Mouse (Mus musculus) heart, embryonic 10.5 days (tissue): ENCODE data around the gene Krt222. TPM values are rescaled to one million over a fixed set of nuclear protein-coding genes. Genes with fewer than 3 reads are reported as not detected.

ENCODE experiments used
- DNase-seq: peaks from one replicate; pipeline ENCODE4 v3.0.0-alpha.2; 2017; ENCODE audit warnings: low spot score
- H3K27ac ChIP-seq: fragments of 300-500 bp; sonication (generic); 2 replicates; pipeline ENCODE4 v1.5.1; 2016; ENCODE audit warnings: mild to moderate bottlenecking
- H3K27me3 ChIP-seq: fragments of 300-500 bp; sonication (generic); 2 replicates; pipeline ENCODE4 v1.6.1; 2016; ENCODE audit warnings: mild to moderate bottlenecking; ENCODE audit not compliant: poor library complexity, insufficient read depth, severe bottlenecking
- H3K36me3 ChIP-seq: fragments of 300-500 bp; sonication (generic); 2 replicates; pipeline ENCODE4 v1.6.1; 2016; ENCODE audit warnings: mild to moderate bottlenecking, moderate library complexity
- H3K4me1 ChIP-seq: fragments of 300-500 bp; sonication (generic); 2 replicates; pipeline ENCODE4 v1.6.1; 2016; ENCODE audit warnings: mild to moderate bottlenecking
- H3K4me3 ChIP-seq: fragments of 300-500 bp; sonication (generic); 2 replicates; pipeline ENCODE4 v1.5.1; 2016; ENCODE audit warnings: mild to moderate bottlenecking, moderate library complexity
- H3K9me3 ChIP-seq: fragments of 300-500 bp; sonication (generic); 2 replicates; pipeline ENCODE4 v1.6.1; 2016; ENCODE audit warnings: mild to moderate bottlenecking, moderate library complexity
- WGBS: fragments of 180-500 bp; shearing (Covaris S2); methylation state at CpG from one replicate; pipeline ENCODE4 v1.1.7; 2016; 5-methylcytosine and 5-hydroxymethylcytosine counted together
- polyA plus RNA-seq: library from polyadenylated mRNA; unstranded; fragments of >200 nt; fragmentation: Nextera tagmentation; extraction: Ambion mirVana; gene quantifications from 2 replicates; pipeline ENCODE4 v1.2.1, GENCODE M21; 2016

Gene Krt222
- polyA plus RNA-seq, 1 experiment from 2014 or later = 0.68 TPM

- Histone ChIP-seq H3K36me3 (no peaks in the 10 kb centered on the region), H3K9me3 (no peaks in the 10 kb centered on the region), H3K27ac (no peak overlapping the region), H3K4me3 (no peak overlapping the region), H3K27me3 (peaks cover 9% of the 10 kb centered on the region), H3K4me1 (no peaks in the 10 kb centered on the region)
- DNase-seq = no peak
- 24% methylated on average over 14 of the region's 14 CpGs for WGBS
Measured at GRCm38 (mm10) chr11:99189154-99189582, 54.7 kb downstream of the Krt222 start.

GRCm38 (mm10) chr11:99187348-99187747 lies 56.5 kb downstream of the Krt222 start:
- Histone ChIP-seq H3K27me3 (peaks cover 9% of the 10 kb centered on the region), H3K4me1 (no peaks in the 10 kb centered on the region), H3K9me3 (no peaks in the 10 kb centered on the region), H3K4me3 (no peak overlapping the region), H3K36me3 (no peaks in the 10 kb centered on the region), H3K27ac (no peak overlapping the region)
- no peak for DNase-seq
- WGBS = 82% methylated on average over 4 of the region's 4 CpGs

GRCm38 (mm10) chr11:99186836-99187235 lies 57.0 kb downstream of the Krt222 start:
- Histone ChIP-seq H3K9me3 (no peaks in the 10 kb centered on the region), H3K27me3 (peaks cover 9% of the 10 kb centered on the region), H3K4me3 (no peak overlapping the region), H3K36me3 (no peaks in the 10 kb centered on the region), H3K4me1 (no peaks in the 10 kb centered on the region), H3K27ac (no peak overlapping the region)
- 73% methylated on average over 2 of the region's 2 CpGs for WGBS
- no peak for DNase-seq

Other genes with a start within 250 kb of the Krt222 start
- 207 and 238 TPM in 2 replicates for gene Top2a, start 219.9 kb downstream of the Krt222 start, polyA plus RNA-seq
- gene Igfbp4, start 202.8 kb downstream of the Krt222 start, polyA plus RNA-seq = 382 and 559 TPM in 2 replicates
- gene Tns4, start 154.8 kb downstream of the Krt222 start, polyA plus RNA-seq = 0.36 TPM in 2 replicates
- 0.25 and 0.78 TPM in 2 replicates for gene Ccr7, start 89.0 kb downstream of the Krt222 start, polyA plus RNA-seq
- 191 and 259 TPM in 2 replicates for gene Smarce1, start 13.1 kb downstream of the Krt222 start, polyA plus RNA-seq
- gene Krt24, start 41.2 kb upstream of the Krt222 start, polyA plus RNA-seq = not detected in 2 replicates
- gene Krt25, start 78.9 kb upstream of the Krt222 start, polyA plus RNA-seq = not detected in 2 replicates
- gene Krt26, start 93.9 kb upstream of the Krt222 start, polyA plus RNA-seq = not detected in 2 replicates
- not detected in 2 replicates for gene Krt27, start 107.0 kb upstream of the Krt222 start, polyA plus RNA-seq
- 0.20 and 0.39 TPM in 2 replicates for gene Krt28, start 130.8 kb upstream of the Krt222 start, polyA plus RNA-seq
- gene Krt10, start 145.3 kb upstream of the Krt222 start, polyA plus RNA-seq = 11.4 and 14.6 TPM in 2 replicates
- not detected in 2 replicates for gene Krt12, start 178.2 kb upstream of the Krt222 start, polyA plus RNA-seq
- 6.6 and 9.5 TPM in 2 replicates for gene Krt20, start 194.1 kb upstream of the Krt222 start, polyA plus RNA-seq
- gene Krt23, start 249.1 kb upstream of the Krt222 start, polyA plus RNA-seq = 0.15 and 0.38 TPM in 2 replicates